Mouse (Mus musculus) erythroblast, embryonic 14.5 days (primary cell): ENCODE measurements around the gene Mindy4.

Experiments used
- GATA1 ChIP-seq: IDR thresholded peaks from 2 replicates; pipeline ENCODE4 v1.6.1; 2012; ENCODE audit warnings: low read length, inconsistent platforms, mixed read lengths
- TAL1 ChIP-seq: IDR thresholded peaks from 3 replicates; pipeline ENCODE4 v1.6.1; 2012; ENCODE audit warnings: low read length, inconsistent platforms, mixed read lengths

- TF ChIP-seq GATA1 = no peak
- no peak for TF ChIP-seq TAL1
These were observed 27.7 kb upstream of the Mindy4 start for GRCm38 (mm10) chr6:55175456-55175855.
